9 mouse cellular contexts compared by ENCODE assay signal in the genomic region with DNA sequence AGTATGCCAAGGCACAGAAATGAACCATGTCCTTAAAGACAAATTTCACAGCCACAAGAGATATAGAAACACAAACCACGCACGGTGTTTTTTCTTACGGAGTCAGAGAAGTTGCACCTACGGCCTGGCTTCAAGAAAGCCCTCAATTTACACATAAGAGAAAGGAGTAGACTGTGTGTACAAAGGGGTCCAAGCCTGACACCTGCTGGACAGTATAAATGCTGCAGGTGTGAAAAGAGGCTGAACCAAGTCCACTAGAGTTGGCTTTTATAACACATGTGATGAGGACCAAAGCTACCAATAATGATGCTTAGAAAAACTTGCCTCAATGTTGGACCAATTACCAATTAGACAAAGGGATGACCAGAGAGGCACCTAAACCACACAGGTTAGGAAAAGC. TPM values are rescaled to one million over a fixed set of nuclear protein-coding genes. Genes with fewer than 3 reads are reported as not detected.
DNase-seq lines count a peak whose midpoint lies in the region; ATAC-seq lines count a peak whose summit lies in the region.
"Had no signal": no experiment of that assay in that cellular context is flagged by ENCODE, and none has a peak within 500 bp of the region (broad histone marks: within the 10 kb centered on the region; RNA-seq: fewer than 3 reads in every experiment).

No protein-coding gene starts in this region.

- no peaks in the 10 kb centered on the region for H3K36me3 ChIP-seq in hindbrain, embryonic 11.5 days (ENCODE audit: control insufficient read depth, insufficient read depth, low read length)

- ATAC-seq in common myeloid progenitor, adult 5-6 weeks (replicated peaks; ENCODE audit: low read depth, poor library complexity, severe bottlenecking): peak; percentile 77
- ATAC-seq in hindbrain, embryonic 11.5 days (ENCODE audit: low FRiP score): no peak
- ATAC-seq in megakaryocyte-erythroid progenitor cell, adult 5-6 weeks (replicated peaks; ENCODE audit: low FRiP score, low TSS enrichment, poor library complexity, severe bottlenecking): peak; percentile 73

- H3K4me1 ChIP-seq in hindbrain, embryonic 11.5 days (replicated peaks; ENCODE audit: control insufficient read depth, insufficient read depth, low read length): no peaks in the 10 kb centered on the region

- 71% methylated on average over 4 of the region's 4 CpGs for WGBS in hindbrain, embryonic 11.5 days

- DNase-seq in gastrocnemius, adult 18-20 months (ENCODE audit: low spot score): peak; percentile 23
- no peak for DNase-seq in gastrocnemius, adult 8-10 months (ENCODE audit: low spot score in 2 of 2)
- DNase-seq in WW6 (ENCODE audit: low read depth, low spot score): peak; percentile 47
- DNase-seq in hindbrain, embryonic 11.5 days (ENCODE audit: low spot score): peak; percentile 75
- peak; percentile 32 for DNase-seq in layer of hippocampus, adult 9-11 months
- DNase-seq in right cerebral cortex, postnatal 36 days (ENCODE audit: low spot score in 2 of 2): peak; percentile 19 to 23

- no peak overlapping the region for H3K9ac ChIP-seq in hindbrain, embryonic 11.5 days (ENCODE audit: low read depth, low read length)
- H3K9ac ChIP-seq: limb, embryonic 12.5 days had no signal

- no peaks in the 10 kb centered on the region for H3K9me3 ChIP-seq in hindbrain, embryonic 11.5 days (ENCODE audit: control insufficient read depth, low read length)
- H3K9me3 ChIP-seq: limb, embryonic 12.5 days had no signal

- no peak overlapping the region for H3K27ac ChIP-seq in hindbrain, embryonic 11.5 days (ENCODE audit: low read depth, low read length)
- H3K27ac ChIP-seq: limb, embryonic 12.5 days had no signal

- H3K4me2 ChIP-seq in hindbrain, embryonic 11.5 days (replicated peaks; ENCODE audit: low read depth, low read length): no peak overlapping the region
- H3K4me2 ChIP-seq: limb, embryonic 12.5 days had no signal

- no peaks in the 10 kb centered on the region for H3K27me3 ChIP-seq in hindbrain, embryonic 11.5 days (ENCODE audit: control insufficient read depth, insufficient read depth, low read length)
- H3K27me3 ChIP-seq: limb, embryonic 12.5 days had no signal

- H3K4me3 ChIP-seq in hindbrain, embryonic 11.5 days (ENCODE audit: low read depth, low read length): no peak overlapping the region
- H3K4me3 ChIP-seq: limb, embryonic 12.5 days had no signal

RNA-seq across cellular contexts. Expression of gene Cep78, which starts 2.9 kb away (rescaled TPM):
- total RNA-seq in gastrocnemius, adult 18-20 months (2021): 1 to 10 TPM; 2.5 to 2.6 TPM
- 1 to 10 TPM; 1.7 to 3.4 (median 3.1) TPM for total RNA-seq in gastrocnemius, adult 8-10 months (2022)
- 17.7 and 19.7 TPM in 2 replicates for total RNA-seq in common myeloid progenitor, adult 5-6 weeks (2017)
- polyA plus RNA-seq in hindbrain, embryonic 11.5 days (2014; fragmentation: Nextera tagmentation; extraction: Ambion mirVana): 52.3 and 52.6 TPM in 2 replicates
- 23.0 and 29.4 TPM in 2 replicates for total RNA-seq in megakaryocyte-erythroid progenitor cell, adult 5-6 weeks (2014; fragmentation: Nextera tagmentation)
- total RNA-seq in megakaryocyte-erythroid progenitor cell, adult 5-6 weeks (2017): 25.7 and 25.8 TPM in 2 replicates

RNA-seq across cellular contexts. Expression of gene Psat1, which starts 34.7 kb away (rescaled TPM):
- total RNA-seq in gastrocnemius, adult 18-20 months (2021): 1 to 10 TPM in 1 of 2 experiments, under 1 TPM in 1; 0.94 to 1.4 TPM
- 1 to 10 TPM in 2 of 4 experiments, under 1 TPM in 2; 0.87 to 1.9 (median 1.0) TPM for total RNA-seq in gastrocnemius, adult 8-10 months (2022)
- total RNA-seq in common myeloid progenitor, adult 5-6 weeks (2017): 91.8 and 92.1 TPM in 2 replicates
- 107 and 116 TPM in 2 replicates for polyA plus RNA-seq in hindbrain, embryonic 11.5 days (2014; fragmentation: Nextera tagmentation; extraction: Ambion mirVana)
- 52.7 and 53.5 TPM in 2 replicates for total RNA-seq in megakaryocyte-erythroid progenitor cell, adult 5-6 weeks (2014; fragmentation: Nextera tagmentation)
- total RNA-seq in megakaryocyte-erythroid progenitor cell, adult 5-6 weeks (2017): 61.7 and 63.8 TPM in 2 replicates

Comparison
In these comparisons a context has a peak if more than half of its experiments do, and no peak if none do; other contexts are left out.
1. DNase-seq: peak in gastrocnemius, adult 18-20 months (single experiment), WW6 (single experiment), hindbrain, embryonic 11.5 days (single experiment), layer of hippocampus, adult 9-11 months (single experiment) and right cerebral cortex, postnatal 36 days (2 of 2); none in gastrocnemius, adult 8-10 months (0 of 2).
2. RNA of gene Psat1, which starts 34.7 kb away (total RNA-seq): 91.8 to 92.1 TPM in common myeloid progenitor, adult 5-6 weeks and 52.7 to 63.8 TPM in megakaryocyte-erythroid progenitor cell, adult 5-6 weeks; 0.94 to 1.4 TPM in gastrocnemius, adult 18-20 months and 0.87 to 1.9 TPM in gastrocnemius, adult 8-10 months; every median in the first group is over 10 times any median in the second.